Mouse (Mus musculus) MEL (cell line): ENCODE data around the gene Fnbp1.

Source experiments
- CHD1 ChIP-seq: IDR thresholded peaks from 2 replicates; pipeline ENCODE4 v1.6.1; 2012; ENCODE audit warnings: low read depth, mild to moderate bottlenecking, inconsistent platforms, low read length, improper control_type of control experiment
- CTCF ChIP-seq, 3 experiments: IDR thresholded peaks in 2 of 3; conservative IDR thresholded peaks in 1 of 3; 2 replicates each; pipeline ENCODE4 v1.5.1; 2011 to 2012; ENCODE audit warnings: low read length in 3 of 3, low read depth in 2 of 3, mild to moderate bottlenecking in 2 of 3, improper control_type of control experiment in 1 of 3, inconsistent platforms in 1 of 3, mixed read lengths in 1 of 3, moderate library complexity in 1 of 3; ENCODE audit not compliant: control insufficient read depth in 1 of 3, insufficient read depth in 1 of 3, poor library complexity in 1 of 3, severe bottlenecking in 1 of 3
- EP300 ChIP-seq, 2 experiments: IDR thresholded peaks; 2 replicates each; pipeline ENCODE4 v1.6.1; 2011; ENCODE audit warnings: improper control_type of control experiment in 2 of 2, low read length in 2 of 2, low read depth in 1 of 2, mild to moderate bottlenecking in 1 of 2
- KAT2A ChIP-seq: conservative IDR thresholded peaks from 2 replicates; pipeline ENCODE4 v1.6.1; 2012; ENCODE audit warnings: low read depth, low read length, improper control_type of control experiment, inconsistent platforms
- MAX ChIP-seq: IDR thresholded peaks from 2 replicates; pipeline ENCODE4 v1.6.1; 2011; ENCODE audit warnings: low read length, improper control_type of control experiment
- MXI1 ChIP-seq: IDR thresholded peaks from 2 replicates; pipeline ENCODE4 v1.6.1; 2011; ENCODE audit warnings: mild to moderate bottlenecking, low read depth, low read length, improper control_type of control experiment
- MYC ChIP-seq: IDR thresholded peaks from 2 replicates; pipeline ENCODE4 v1.6.1; 2011; ENCODE audit warnings: low read depth, mild to moderate bottlenecking, low read length, improper control_type of control experiment, moderate library complexity
- TCF12 ChIP-seq: IDR thresholded peaks from 2 replicates; pipeline ENCODE4 v1.6.1; 2014; ENCODE audit warnings: low read depth, mild to moderate bottlenecking, inconsistent platforms, low read length, improper control_type of control experiment, moderate library complexity
- ZC3H11A ChIP-seq: IDR thresholded peaks from 2 replicates; pipeline ENCODE4 v1.6.1; 2012; ENCODE audit warnings: low read depth, mild to moderate bottlenecking, inconsistent platforms, low read length, improper control_type of control experiment

- no peak for TF ChIP-seq CTCF (IDR thresholded peaks at IDR 0.05 in 2 of 3, conservative IDR thresholded peaks at IDR 0.05 in 1 of 3; ENCODE audit: control insufficient read depth in 1 of 3, insufficient read depth in 1 of 3, low read depth in 2 of 3, low read length in 3 of 3, poor library complexity in 1 of 3, severe bottlenecking in 1 of 3)
- TF ChIP-seq MXI1, result no peak
- no peak for TF ChIP-seq MAX
- no peak for TF ChIP-seq TCF12
- no peak for TF ChIP-seq CHD1
- TF ChIP-seq ZC3H11A, result no peak
- TF ChIP-seq KAT2A, result no peak
- no peak for TF ChIP-seq MYC
- TF ChIP-seq EP300 (IDR thresholded peaks at IDR 0.05; ENCODE audit: low read depth in 1 of 2, low read length in 2 of 2), result no peak
These were observed 65.3 kb downstream of the Fnbp1 start for GRCm38 (mm10) chr2:31076351-31077140.
